Mouse (Mus musculus) stomach, postnatal 0 days (tissue): ENCODE results near the gene Hus1b.

Experiments used
- CTCF ChIP-seq: IDR thresholded peaks from 2 replicates; pipeline ENCODE4 v1.5.1; 2016; ENCODE audit warnings: antibody characterized with exemption, low read depth, mild to moderate bottlenecking, moderate library complexity
- EP300 ChIP-seq: optimal IDR thresholded peaks from 2 replicates; pipeline ENCODE3; 2016; ENCODE audit warnings: antibody characterized with exemption

DNA sequence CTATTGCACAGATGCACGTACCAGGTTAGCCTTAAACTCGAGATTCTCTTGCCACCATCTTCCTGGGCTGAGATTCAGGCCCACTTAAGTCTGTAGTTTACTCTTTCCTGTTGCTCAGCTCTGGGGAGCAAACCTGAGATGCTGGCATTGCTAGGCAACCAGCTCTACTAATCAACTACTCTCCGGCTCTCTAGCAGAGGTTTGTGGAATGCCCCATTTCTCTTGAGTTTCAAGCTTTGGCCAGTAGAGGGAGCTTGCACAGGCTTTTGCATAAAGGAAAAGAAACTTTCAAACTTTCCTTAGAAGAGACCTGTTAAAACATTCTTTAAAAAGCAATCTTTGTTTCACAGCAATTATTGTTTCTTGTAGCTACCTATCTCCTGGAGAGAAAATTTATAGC, 46.3 kb upstream of the Hus1b start:
- TF ChIP-seq CTCF (peak; percentile 85), EP300 (no peak)
